ENCODE assay signal across 30 mouse cellular contexts in genomic region chr3:115604734-115605279, GRCm38 (mm10).
A peak's percentile ranks its signal among the peaks of the same experiment; 100 is the strongest.
DNase-seq lines count a peak whose midpoint lies in the region; ATAC-seq and TF ChIP-seq lines count a peak whose summit lies in the region.
"Had no signal": no experiment of that assay in that cellular context is flagged by ENCODE, and none has a peak within 500 bp of the region (broad histone marks: within the 10 kb centered on the region; RNA-seq: fewer than 3 reads in every experiment).

No protein-coding gene starts in this region.

- no peak for TF ChIP-seq CTCF in hindbrain, postnatal 0 days (IDR thresholded peaks at IDR 0.05; ENCODE audit: low read depth)
- no peak for TF ChIP-seq CTCF in cerebellum, adult 2 months (IDR thresholded peaks at IDR 0.05; ENCODE audit: borderline replicate concordance, insufficient read depth, low read depth, low read length)

- H3K36me3 ChIP-seq in hindbrain, embryonic 10.5 days = no peaks in the 10 kb centered on the region
- no peaks in the 10 kb centered on the region for H3K36me3 ChIP-seq in hindbrain, postnatal 0 days (ENCODE audit: insufficient read depth, low read length)
- no peaks in the 10 kb centered on the region for H3K36me3 ChIP-seq in neural tube, embryonic 11.5 days (ENCODE audit: control insufficient read depth, insufficient read depth, low read length)
- H3K36me3 ChIP-seq: embryonic facial prominence, embryonic 10.5 days; embryonic facial prominence, embryonic 15.5 days; heart, embryonic 12.5 days; kidney, embryonic 15.5 days had no signal

- 42% methylated on average over 5 of the region's 5 CpGs for WGBS in hindbrain, embryonic 10.5 days
- 36% methylated on average over 5 of the region's 5 CpGs for WGBS in hindbrain, postnatal 0 days
- WGBS in neural tube, embryonic 11.5 days = 33% methylated on average over 5 of the region's 5 CpGs
- WGBS in cerebellum, adult 2 months = 35% methylated on average over 5 of the region's 5 CpGs

- H3K9ac ChIP-seq in hindbrain, postnatal 0 days (replicated peaks; ENCODE audit: low read length) = no peak overlapping the region
- no peak overlapping the region for H3K9ac ChIP-seq in neural tube, embryonic 11.5 days (ENCODE audit: low read length)
- H3K9ac ChIP-seq: embryonic facial prominence, embryonic 15.5 days; heart, embryonic 12.5 days; kidney, embryonic 15.5 days; liver, embryonic 14.5 days had no signal

- peak; percentile 8 for DNase-seq in embryo, embryonic 10 days (ENCODE audit: low spot score)
- DNase-seq in embryo, embryonic 9.5 days (ENCODE audit: extremely low spot score) = no peak
- DNase-seq in hindbrain, embryonic 10.5 days (ENCODE audit: low spot score) = peak; percentile 7
- no peak for DNase-seq in hindbrain, postnatal 0 days (ENCODE audit: low spot score)
- DNase-seq in neural tube, embryonic 11.5 days (ENCODE audit: low spot score) = peak; percentile 23
- no peak for DNase-seq in neural tube, embryonic 10.5 days (ENCODE audit: extremely low spot score, low spot score)
- no peak for DNase-seq in heart, adult 9 months (ENCODE audit: low spot score in 2 of 2)
- DNase-seq in cerebellum, adult 2 months = no peak
- DNase-seq: adrenal gland, adult 2 months; adrenal gland, postnatal 36 days; cerebellum, adult 8-10 months; cerebellum, postnatal 25 days; gastrocnemius, postnatal 14 days; kidney, adult 18-20 months; kidney, postnatal 25 days; liver; lung, adult 2 months; lung, postnatal 10 days; right cerebral cortex, postnatal 4 days; thymus, adult 18-20 months; thymus, postnatal 36 days had no signal

- H3K27me3 ChIP-seq in hindbrain, embryonic 10.5 days (ENCODE audit: insufficient read depth, poor library complexity, severe bottlenecking) = no peaks in the 10 kb centered on the region
- H3K27me3 ChIP-seq in hindbrain, postnatal 0 days (ENCODE audit: insufficient read depth, low read length) = no peaks in the 10 kb centered on the region
- H3K27me3 ChIP-seq in neural tube, embryonic 11.5 days (ENCODE audit: control insufficient read depth, insufficient read depth, low read length) = no peaks in the 10 kb centered on the region
- H3K27me3 ChIP-seq in cerebellum, adult 2 months (ENCODE audit: control insufficient read depth, insufficient read depth, low read length) = no peaks in the 10 kb centered on the region
- H3K27me3 ChIP-seq: CH12.LX; embryonic facial prominence, embryonic 15.5 days; heart, embryonic 12.5 days; kidney, embryonic 15.5 days had no signal

- H3K27ac ChIP-seq in hindbrain, embryonic 10.5 days = peak overlapping the region; percentile 62; the same call in 1 of the 2 replicates
- no peak overlapping the region for H3K27ac ChIP-seq in hindbrain, postnatal 0 days
- no peak overlapping the region for H3K27ac ChIP-seq in neural tube, embryonic 11.5 days (ENCODE audit: low read depth, low read length)
- no peak overlapping the region for H3K27ac ChIP-seq in cerebellum, adult 2 months (ENCODE audit: insufficient read depth, low read length)
- H3K27ac ChIP-seq: embryonic facial prominence, embryonic 10.5 days; embryonic facial prominence, embryonic 15.5 days; kidney, embryonic 15.5 days; liver, embryonic 14.5 days; macrophage; stomach, postnatal 0 days had no signal

- no peak for ATAC-seq in hindbrain, postnatal 0 days
- ATAC-seq in neural tube, embryonic 11.5 days (ENCODE audit: insufficient read depth, low FRiP score, low TSS enrichment) = peak; percentile 60; the same call in 1 of the 2 replicates
- ATAC-seq: activated CD4-positive, CD25-positive, alpha-beta regulatory T cell, adult 4 months had no signal

- H3K9me3 ChIP-seq in hindbrain, embryonic 10.5 days = no peaks in the 10 kb centered on the region
- no peaks in the 10 kb centered on the region for H3K9me3 ChIP-seq in hindbrain, postnatal 0 days (ENCODE audit: low read length)
- no peaks in the 10 kb centered on the region for H3K9me3 ChIP-seq in neural tube, embryonic 11.5 days (ENCODE audit: control insufficient read depth, low read length)
- H3K9me3 ChIP-seq: embryonic facial prominence, embryonic 10.5 days; embryonic facial prominence, embryonic 15.5 days; heart, embryonic 12.5 days; kidney, embryonic 15.5 days had no signal

- TF ChIP-seq POLR2A in cerebellum, adult 2 months (IDR thresholded peaks at IDR 0.05; ENCODE audit: borderline replicate concordance, insufficient read depth, low read length) = no peak

- no peak overlapping the region for H3K4me3 ChIP-seq in hindbrain, embryonic 10.5 days
- no peak overlapping the region for H3K4me3 ChIP-seq in hindbrain, postnatal 0 days (ENCODE audit: low read length)
- no peak overlapping the region for H3K4me3 ChIP-seq in neural tube, embryonic 11.5 days (ENCODE audit: low read depth, low read length)
- no peak overlapping the region for H3K4me3 ChIP-seq in cerebellum, adult 2 months (replicated peaks; ENCODE audit: insufficient read depth, low read depth, low read length)
- H3K4me3 ChIP-seq: embryonic facial prominence, embryonic 10.5 days; embryonic facial prominence, embryonic 15.5 days; heart, embryonic 12.5 days; kidney, embryonic 15.5 days had no signal

- H3K4me1 ChIP-seq in hindbrain, embryonic 10.5 days (replicated peaks) = peaks cover 17% of the 10 kb centered on the region
- no peaks in the 10 kb centered on the region for H3K4me1 ChIP-seq in hindbrain, postnatal 0 days (ENCODE audit: insufficient read depth, low read length)
- H3K4me1 ChIP-seq in neural tube, embryonic 11.5 days (ENCODE audit: control insufficient read depth, insufficient read depth, low read length) = 0 out of 2 replicates have a peak, but pooled peaks cover 3% of the 10 kb centered on the region
- H3K4me1 ChIP-seq in cerebellum, adult 2 months (ENCODE audit: control insufficient read depth, insufficient read depth, low read length) = no peaks in the 10 kb centered on the region
- H3K4me1 ChIP-seq: embryonic facial prominence, embryonic 10.5 days; embryonic facial prominence, embryonic 15.5 days; heart, embryonic 12.5 days; kidney, embryonic 15.5 days had no signal

- H3K4me2 ChIP-seq in hindbrain, postnatal 0 days (ENCODE audit: low read depth, low read length) = no peak overlapping the region
- H3K4me2 ChIP-seq in neural tube, embryonic 11.5 days (ENCODE audit: low read depth) = no peak overlapping the region
- H3K4me2 ChIP-seq: embryonic facial prominence, embryonic 15.5 days; heart, embryonic 12.5 days; kidney, embryonic 15.5 days had no signal

Comparison
In these comparisons a context has a peak if more than half of its experiments do, and no peak if none do; other contexts are left out.
1. DNase-seq: peak in embryo, embryonic 10 days (single experiment), hindbrain, embryonic 10.5 days (single experiment) and neural tube, embryonic 11.5 days (single experiment); none in embryo, embryonic 9.5 days (single experiment), hindbrain, postnatal 0 days (single experiment), neural tube, embryonic 10.5 days (single experiment), heart, adult 9 months (0 of 2) and cerebellum, adult 2 months (0 of 2).